ENCODE assay signal across 15 mouse cellular contexts in the genomic region with DNA sequence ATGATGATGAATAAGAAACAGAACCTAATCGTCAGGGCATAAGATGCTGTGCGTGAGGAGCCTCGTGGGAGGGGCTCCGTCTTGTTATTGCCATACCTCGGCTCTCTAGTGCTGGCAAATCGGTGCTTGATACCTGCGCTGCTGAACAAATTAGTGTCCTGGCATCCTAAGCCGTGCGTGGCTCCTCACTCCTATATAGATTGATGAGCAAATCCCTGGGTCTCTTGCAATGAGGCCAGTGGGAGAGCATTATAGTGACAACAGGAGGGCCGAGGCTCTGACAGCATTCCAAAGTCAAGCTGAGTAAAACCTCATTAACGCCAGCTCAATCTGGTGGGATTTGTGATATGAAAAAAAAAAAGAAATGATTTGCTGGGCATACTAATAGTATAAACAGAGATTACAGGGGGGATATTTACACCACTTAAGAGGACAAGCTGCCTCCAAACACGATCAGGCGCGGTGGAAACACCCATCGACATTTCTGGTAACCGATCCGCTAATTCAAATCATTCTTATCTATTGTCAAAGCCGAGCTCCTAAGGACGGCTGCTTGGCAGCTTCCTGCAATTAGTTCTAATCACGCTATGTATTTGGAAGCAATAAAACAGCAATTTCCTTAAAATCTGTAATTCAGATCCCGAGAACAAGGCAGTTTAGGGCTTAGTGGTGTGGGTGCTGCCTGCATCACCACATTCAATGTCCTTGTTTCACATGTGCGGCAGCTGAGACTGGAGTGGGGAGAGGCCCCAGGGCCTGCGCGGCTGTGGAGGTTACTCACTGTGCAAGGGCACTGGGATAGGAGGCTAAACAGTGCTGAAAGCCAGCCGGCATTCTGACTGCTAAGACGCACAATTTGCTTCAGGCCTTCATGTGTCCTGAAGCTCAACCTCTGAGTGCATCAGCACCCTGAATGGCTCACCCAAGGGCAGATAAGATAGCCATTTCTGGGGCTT. TPM values are rescaled to one million over a fixed set of nuclear protein-coding genes. Genes with fewer than 3 reads are reported as not detected.
DNase-seq lines count a peak whose midpoint lies in the region; ATAC-seq lines count a peak whose summit lies in the region.
"Had no signal": no experiment of that assay in that cellular context is flagged by ENCODE, and none has a peak within 500 bp of the region (broad histone marks: within the 10 kb centered on the region; RNA-seq: fewer than 3 reads in every experiment).

No protein-coding gene starts in this region.

- 18% methylated on average over 26 of the region's 26 CpGs for WGBS in heart, embryonic 14.5 days
- 25% methylated on average over 26 of the region's 26 CpGs for WGBS in embryonic facial prominence, embryonic 11.5 days
- 33% methylated on average over 26 of the region's 26 CpGs for WGBS in hindbrain, embryonic 12.5 days
- 22% methylated on average over 26 of the region's 26 CpGs for WGBS in neural tube, embryonic 12.5 days

- no peak overlapping the region for H3K4me3 ChIP-seq in heart, embryonic 14.5 days (ENCODE audit: control insufficient read depth in 1 of 2, insufficient read depth in 1 of 2, low read depth in 1 of 2, low read length in 2 of 2)
- no peak overlapping the region for H3K4me3 ChIP-seq in embryonic facial prominence, embryonic 11.5 days (ENCODE audit: low read depth, low read length)
- no peak overlapping the region for H3K4me3 ChIP-seq in hindbrain, embryonic 12.5 days
- H3K4me3 ChIP-seq in neural tube, embryonic 12.5 days, result no peak overlapping the region
- H3K4me3 ChIP-seq: limb, embryonic 15.5 days had no signal

- H3K27me3 ChIP-seq in heart, embryonic 14.5 days (ENCODE audit: control insufficient read depth, insufficient read depth, low read length), result peaks cover 22% of the 10 kb centered on the region
- no peaks in the 10 kb centered on the region; the same call in 1 of the 2 replicates for H3K27me3 ChIP-seq in embryonic facial prominence, embryonic 11.5 days (ENCODE audit: control insufficient read depth, insufficient read depth, low read length)
- 0 out of 2 replicates have a peak, but pooled peaks cover 3% of the 10 kb centered on the region for H3K27me3 ChIP-seq in hindbrain, embryonic 12.5 days
- peaks cover 6% of the 10 kb centered on the region; the same call in 1 of the 2 replicates for H3K27me3 ChIP-seq in neural tube, embryonic 12.5 days (replicated peaks)

- peaks cover 3 to 5% of the 10 kb centered on the region in 2 experiments; a peak in 2 of 4 replicates for H3K4me1 ChIP-seq in heart, embryonic 14.5 days (ENCODE audit: control insufficient read depth in 2 of 2, insufficient read depth in 2 of 2, low read length in 2 of 2)
- no peaks in the 10 kb centered on the region for H3K4me1 ChIP-seq in embryonic facial prominence, embryonic 11.5 days (ENCODE audit: control insufficient read depth, insufficient read depth, low read length)
- H3K4me1 ChIP-seq in hindbrain, embryonic 12.5 days, result peaks cover 9% of the 10 kb centered on the region
- H3K4me1 ChIP-seq in neural tube, embryonic 12.5 days, result peaks cover 15% of the 10 kb centered on the region; the same call in 1 of the 2 replicates
- H3K4me1 ChIP-seq: limb, embryonic 15.5 days had no signal

- intact Hi-C loops in heart, postnatal 25 days (cut with DNase I), result no loop called here

- H3K9me3 ChIP-seq in heart, embryonic 14.5 days (ENCODE audit: control insufficient read depth, low read length), result no peaks in the 10 kb centered on the region
- H3K9me3 ChIP-seq in embryonic facial prominence, embryonic 11.5 days (replicated peaks; ENCODE audit: control insufficient read depth, low read length), result no peaks in the 10 kb centered on the region
- no peaks in the 10 kb centered on the region for H3K9me3 ChIP-seq in hindbrain, embryonic 12.5 days (replicated peaks)
- no peaks in the 10 kb centered on the region for H3K9me3 ChIP-seq in neural tube, embryonic 12.5 days
- H3K9me3 ChIP-seq: limb, embryonic 15.5 days had no signal

- no peak for ATAC-seq in heart, embryonic 14.5 days (ENCODE audit: insufficient number of reproducible peaks, insufficient read depth, low FRiP score, low read depth)
- peak; percentile 56; the same call in 1 of the 2 replicates for ATAC-seq in embryonic facial prominence, embryonic 11.5 days (replicated peaks; ENCODE audit: insufficient number of reproducible peaks, low FRiP score, low TSS enrichment, low read depth)
- ATAC-seq in hindbrain, embryonic 12.5 days (ENCODE audit: low FRiP score), result peak; percentile 60
- ATAC-seq in neural tube, embryonic 12.5 days (ENCODE audit: low FRiP score, low read depth), result peak; percentile 86

- H3K36me3 ChIP-seq in heart, embryonic 14.5 days (ENCODE audit: control insufficient read depth, insufficient read depth, low read length), result no peaks in the 10 kb centered on the region
- H3K36me3 ChIP-seq in embryonic facial prominence, embryonic 11.5 days (replicated peaks; ENCODE audit: control insufficient read depth, insufficient read depth, low read depth, low read length), result no peaks in the 10 kb centered on the region
- no peaks in the 10 kb centered on the region for H3K36me3 ChIP-seq in hindbrain, embryonic 12.5 days
- H3K36me3 ChIP-seq in neural tube, embryonic 12.5 days, result no peaks in the 10 kb centered on the region
- H3K36me3 ChIP-seq: limb, embryonic 15.5 days had no signal

- H3K9ac ChIP-seq in heart, embryonic 14.5 days (ENCODE audit: low read length), result no peak overlapping the region
- no peak overlapping the region for H3K9ac ChIP-seq in embryonic facial prominence, embryonic 11.5 days (replicated peaks; ENCODE audit: low read length)
- H3K9ac ChIP-seq in hindbrain, embryonic 12.5 days, result no peak overlapping the region; the same call in 1 of the 2 replicates
- no peak overlapping the region for H3K9ac ChIP-seq in neural tube, embryonic 12.5 days
- H3K9ac ChIP-seq: limb, embryonic 15.5 days had no signal

- DNase-seq in heart, postnatal 25 days (ENCODE audit: low spot score), result no peak
- peak; percentile 36 for DNase-seq in embryonic facial prominence, embryonic 11.5 days (ENCODE audit: low spot score)
- no peak for DNase-seq in urinary bladder, postnatal 10 days (ENCODE audit: low spot score)
- DNase-seq in thymus, postnatal 4 days, result no peak
- no peak for DNase-seq in natural killer cell, adult 2 months (ENCODE audit: low spot score in 2 of 2)
- DNase-seq: gastrocnemius, postnatal 10 days; right cerebral cortex, postnatal 14 days; thymus, postnatal 25 days had no signal

- H3K27ac ChIP-seq in heart, embryonic 14.5 days (replicated peaks in 1 of 2; ENCODE audit: control insufficient read depth in 1 of 2, insufficient read depth in 1 of 2, low read depth in 2 of 2, low read length in 2 of 2), result no peak overlapping the region
- no peak overlapping the region for H3K27ac ChIP-seq in embryonic facial prominence, embryonic 11.5 days (replicated peaks; ENCODE audit: low read depth, low read length)
- peak overlapping the region; percentile 23 for H3K27ac ChIP-seq in hindbrain, embryonic 12.5 days
- peak overlapping the region; percentile 34; the same call in 1 of the 2 replicates for H3K27ac ChIP-seq in neural tube, embryonic 12.5 days
- H3K27ac ChIP-seq: limb, embryonic 15.5 days; macrophage had no signal

- peak overlapping the region; percentile 31 for H3K4me2 ChIP-seq in heart, embryonic 14.5 days (ENCODE audit: low read length)
- no peak overlapping the region for H3K4me2 ChIP-seq in embryonic facial prominence, embryonic 11.5 days (ENCODE audit: low read depth, low read length)
- H3K4me2 ChIP-seq in hindbrain, embryonic 12.5 days (replicated peaks), result no peak overlapping the region
- peak overlapping the region; percentile 29; the same call in 1 of the 2 replicates for H3K4me2 ChIP-seq in neural tube, embryonic 12.5 days (replicated peaks)
- H3K4me2 ChIP-seq: limb, embryonic 15.5 days had no signal

RNA-seq across cellular contexts. Expression of gene Slamf8, which starts 4.5 kb away (rescaled TPM):
- 0.12 TPM in 1 of 2 replicates, not detected in the other for polyA plus RNA-seq in heart, embryonic 14.5 days (2014; fragmentation: Nextera tagmentation; extraction: Ambion mirVana)
- total RNA-seq in heart, postnatal 25 days (2021), result under 1 TPM in 1 of 2 experiments, not detected in 1; 0.25 TPM
- not detected in 2 replicates for polyA plus RNA-seq in embryonic facial prominence, embryonic 11.5 days (2014; fragmentation: Nextera tagmentation; extraction: Ambion mirVana)
- polyA plus RNA-seq in hindbrain, embryonic 12.5 days (2016; fragmentation: Nextera tagmentation; extraction: Ambion mirVana), result not detected in 2 replicates
- not detected in 2 replicates for polyA plus RNA-seq in neural tube, embryonic 12.5 days (2016; fragmentation: Nextera tagmentation; extraction: Ambion mirVana)
- total RNA-seq: gastrocnemius, postnatal 10 days had no signal

RNA-seq across cellular contexts. Expression of gene Fcrl6, which starts 16.5 kb away (rescaled TPM):
- not detected in 2 replicates for polyA plus RNA-seq in heart, embryonic 14.5 days (2014; fragmentation: Nextera tagmentation; extraction: Ambion mirVana)
- total RNA-seq in heart, postnatal 25 days (2021), result not detected
- 0.11 and 0.24 TPM in 2 replicates for polyA plus RNA-seq in embryonic facial prominence, embryonic 11.5 days (2014; fragmentation: Nextera tagmentation; extraction: Ambion mirVana)
- polyA plus RNA-seq in hindbrain, embryonic 12.5 days (2016; fragmentation: Nextera tagmentation; extraction: Ambion mirVana), result 0.34 TPM in 1 of 2 replicates, not detected in the other
- 0.16 and 0.19 TPM in 2 replicates for polyA plus RNA-seq in neural tube, embryonic 12.5 days (2016; fragmentation: Nextera tagmentation; extraction: Ambion mirVana)
- total RNA-seq: adrenal gland, postnatal 36 days; gastrocnemius, postnatal 10 days had no signal
- polyA plus RNA-seq: kidney, embryonic 14.5 days; macrophage had no signal

RNA-seq across cellular contexts. Expression of gene Vsig8, which starts 30.2 kb away (rescaled TPM):
- polyA plus RNA-seq in heart, embryonic 14.5 days (2014; fragmentation: Nextera tagmentation; extraction: Ambion mirVana), result 0.22 and 0.23 TPM in 2 replicates
- total RNA-seq in heart, postnatal 25 days (2021), result not detected
- polyA plus RNA-seq in embryonic facial prominence, embryonic 11.5 days (2014; fragmentation: Nextera tagmentation; extraction: Ambion mirVana), result 0.28 TPM in 1 of 2 replicates, not detected in the other
- 0.41 TPM in 1 of 2 replicates, not detected in the other for polyA plus RNA-seq in hindbrain, embryonic 12.5 days (2016; fragmentation: Nextera tagmentation; extraction: Ambion mirVana)
- polyA plus RNA-seq in neural tube, embryonic 12.5 days (2016; fragmentation: Nextera tagmentation; extraction: Ambion mirVana), result 0.31 and 0.58 TPM in 2 replicates
- total RNA-seq: gastrocnemius, postnatal 10 days had no signal

RNA-seq across cellular contexts. Expression of gene Dusp23, which starts 46.9 kb away (rescaled TPM):
- polyA plus RNA-seq in heart, embryonic 14.5 days (2014; fragmentation: Nextera tagmentation; extraction: Ambion mirVana), result 13.6 and 13.7 TPM in 2 replicates
- total RNA-seq in heart, postnatal 25 days (2021), result 10 to 100 TPM; 10.4 to 11.1 TPM
- polyA plus RNA-seq in embryonic facial prominence, embryonic 11.5 days (2014; fragmentation: Nextera tagmentation; extraction: Ambion mirVana), result 9.7 and 10.1 TPM in 2 replicates
- polyA plus RNA-seq in hindbrain, embryonic 12.5 days (2016; fragmentation: Nextera tagmentation; extraction: Ambion mirVana), result 7.9 and 8.6 TPM in 2 replicates
- 20.0 and 20.8 TPM in 2 replicates for polyA plus RNA-seq in neural tube, embryonic 12.5 days (2016; fragmentation: Nextera tagmentation; extraction: Ambion mirVana)

Comparison
In these comparisons a context has a peak if more than half of its experiments do, and no peak if none do; other contexts are left out.
1. H3K27ac ChIP-seq: peak in hindbrain, embryonic 12.5 days (single experiment) and neural tube, embryonic 12.5 days (single experiment); none in heart, embryonic 14.5 days (0 of 2) and embryonic facial prominence, embryonic 11.5 days (single experiment).
2. H3K4me2 ChIP-seq: peak in heart, embryonic 14.5 days (single experiment) and neural tube, embryonic 12.5 days (single experiment); none in embryonic facial prominence, embryonic 11.5 days (single experiment) and hindbrain, embryonic 12.5 days (single experiment).